Mouse (Mus musculus) adrenal gland, postnatal 36 days (tissue): ENCODE measurements around the gene 4931428F04Rik. TPM values are rescaled to one million over a fixed set of nuclear protein-coding genes. Genes with fewer than 3 reads are reported as not detected.

Experiments used
- DNase-seq, 2 experiments: peaks; one replicate each; pipeline ENCODE4 v3.0.0; 2021; ENCODE audit warnings: mixed read lengths in 1 of 2
- total RNA-seq, 2 experiments: library from RNA; stranded (reverse); gene quantifications; 2 replicates each; pipeline ENCODE4 v1.2.3; 2021

Gene 4931428F04Rik
- total RNA-seq, 2 experiments from 2014 or later = 2.4 to 2.8 TPM

GRCm38 (mm10) chr8:105288231-105288630 lies 1.4 kb downstream of the 4931428F04Rik start:
- no peak for DNase-seq

- no peak for DNase-seq
Observed at GRCm38 (mm10) chr8:105286907-105287306, 2.8 kb downstream of the 4931428F04Rik start.

- no peak for DNase-seq
Observed at GRCm38 (mm10) chr8:105285514-105285913, 4.2 kb downstream of the 4931428F04Rik start.

- DNase-seq = peak; percentile 78 to 79
Observed at GRCm38 (mm10) chr8:105283074-105283473, 6.6 kb downstream of the 4931428F04Rik start.

GRCm38 (mm10) chr8:105282239-105282638 lies 7.4 kb downstream of the 4931428F04Rik start:
- no peak for DNase-seq

GRCm38 (mm10) chr8:105281821-105282220 lies 7.8 kb downstream of the 4931428F04Rik start:
- DNase-seq = no peak

GRCm38 (mm10) chr8:105280567-105280966 lies 9.1 kb downstream of the 4931428F04Rik start:
- DNase-seq = no peak

GRCm38 (mm10) chr8:105278911-105279334 lies 10.7 kb downstream of the 4931428F04Rik start:
- DNase-seq = peak; percentile 95

- DNase-seq = peak; percentile 63 to 82
Observed at GRCm38 (mm10) chr8:105276292-105277120, 13.2 kb downstream of the 4931428F04Rik start.

GRCm38 (mm10) chr8:105275840-105276239 lies 13.8 kb downstream of the 4931428F04Rik start, which contains the start of gene Nol3:
TSS of gene Nol3 (plus strand) at chr8:105276140.
- DNase-seq = no peak

- DNase-seq = no peak
Observed at GRCm38 (mm10) chr8:105275387-105275786, 14.3 kb downstream of the 4931428F04Rik start.

- no peak for DNase-seq
Observed at GRCm38 (mm10) chr8:105270916-105271186, 18.8 kb downstream of the 4931428F04Rik start.

GRCm38 (mm10) chr8:105270101-105270915 lies 19.4 kb downstream of the 4931428F04Rik start:
- DNase-seq = no peak

- DNase-seq = peak; percentile 79 to 88
Observed at GRCm38 (mm10) chr8:105269461-105269947, 20.2 kb downstream of the 4931428F04Rik start, which contains the start of gene Hsf4. TSS of gene Hsf4 (plus strand) at chr8:105269801.

- peak in 1 of 2 experiments; percentile 50 for DNase-seq
Observed at GRCm38 (mm10) chr8:105269075-105269458, 20.6 kb downstream of the 4931428F04Rik start.

GRCm38 (mm10) chr8:105268342-105269074 lies 21.2 kb downstream of the 4931428F04Rik start:
- peak; percentile 44 to 45 for DNase-seq

GRCm38 (mm10) chr8:105266775-105267174 lies 22.9 kb downstream of the 4931428F04Rik start:
- no peak for DNase-seq

GRCm38 (mm10) chr8:105265128-105265527 lies 24.5 kb downstream of the 4931428F04Rik start:
- DNase-seq = peak in 1 of 2 experiments; percentile 35

- DNase-seq = peak; percentile 90 to 92
Observed at GRCm38 (mm10) chr8:105264024-105264982, 25.4 kb downstream of the 4931428F04Rik start, which contains the start of the genes Tradd and Fbxl8. TSS of gene Tradd (minus strand) at chr8:105264609. TSS of gene Fbxl8 (plus strand) at chr8:105264648.

GRCm38 (mm10) chr8:105263244-105263912 lies 26.3 kb downstream of the 4931428F04Rik start:
- no peak for DNase-seq
